Mouse (Mus musculus) heart, embryonic 12.5 days (tissue): ENCODE results near the gene Rpf1. TPM values are rescaled to one million over a fixed set of nuclear protein-coding genes. Genes with fewer than 3 reads are reported as not detected.

Source experiments
- ATAC-seq: fragments of 200-750 bp; cut with Nextera tagmentation; 2 replicates; pipeline ENCODE4 v1.8.0; 2017; ENCODE audit warnings: moderate TSS enrichment, moderate library complexity; ENCODE audit not compliant: insufficient number of reproducible peaks, low FRiP score
- H3K27ac ChIP-seq: fragments of 300-500 bp; sonication (generic); 2 replicates; pipeline ENCODE4 v1.5.1; 2016; ENCODE audit warnings: mild to moderate bottlenecking, moderate library complexity; ENCODE audit not compliant: poor library complexity, severe bottlenecking
- H3K27me3 ChIP-seq: fragments of 300-500 bp; sonication (generic); replicated peaks from 2 replicates; pipeline ENCODE4 v1.6.1; 2016; ENCODE audit warnings: mild to moderate bottlenecking, moderate library complexity
- H3K36me3 ChIP-seq: fragments of 300-500 bp; sonication (generic); 2 replicates; pipeline ENCODE4 v1.6.1; 2016; ENCODE audit warnings: mild to moderate bottlenecking, moderate library complexity
- H3K4me1 ChIP-seq: fragments of 300-500 bp; sonication (generic); replicated peaks from 2 replicates; pipeline ENCODE4 v1.6.1; 2016; ENCODE audit warnings: mild to moderate bottlenecking
- H3K4me2 ChIP-seq: fragments of 300-500 bp; sonication (generic); 2 replicates; pipeline ENCODE4 v1.6.1; 2016; ENCODE audit warnings: mild to moderate bottlenecking, moderate library complexity
- H3K4me3 ChIP-seq: fragments of 300-500 bp; sonication (generic); 2 replicates; pipeline ENCODE4 v1.5.1; 2016; ENCODE audit warnings: mild to moderate bottlenecking
- H3K9ac ChIP-seq: fragments of 300-500 bp; sonication (generic); 2 replicates; pipeline ENCODE4 v1.6.1; 2016; ENCODE audit warnings: mild to moderate bottlenecking, moderate library complexity
- H3K9me3 ChIP-seq: fragments of 300-500 bp; sonication (generic); replicated peaks from 2 replicates; pipeline ENCODE4 v1.6.1; 2016; ENCODE audit warnings: mild to moderate bottlenecking, moderate library complexity
- WGBS: fragments of 180-500 bp; shearing (Covaris S2); methylation state at CpG from one replicate; pipeline ENCODE4 v1.1.7; 2016; 5-methylcytosine and 5-hydroxymethylcytosine counted together
- polyA plus RNA-seq: library from polyadenylated mRNA; unstranded; fragments of >200 nt; fragmentation: Nextera tagmentation; extraction: Ambion mirVana; gene quantifications from 2 replicates; pipeline ENCODE4 v1.2.1, GENCODE M21; 2016

Rpf1 gene
- polyA plus RNA-seq, 1 experiment from 2014 or later = 41.2 TPM

- Histone ChIP-seq H3K9ac (no peak overlapping the region), H3K4me2 (no peak overlapping the region), H3K4me3 (no peak overlapping the region), H3K27me3 (no peaks in the 10 kb centered on the region), H3K36me3 (no peaks in the 10 kb centered on the region), H3K27ac (no peak overlapping the region), H3K4me1 (peaks cover 8% of the 10 kb centered on the region), H3K9me3 (no peaks in the 10 kb centered on the region)
- no peak for ATAC-seq
- 65% methylated on average over 1 of the region's 1 CpGs for WGBS
Observed at GRCm38 (mm10) chr3:146556567-146556966, 35.3 kb upstream of the Rpf1 start.

DNA sequence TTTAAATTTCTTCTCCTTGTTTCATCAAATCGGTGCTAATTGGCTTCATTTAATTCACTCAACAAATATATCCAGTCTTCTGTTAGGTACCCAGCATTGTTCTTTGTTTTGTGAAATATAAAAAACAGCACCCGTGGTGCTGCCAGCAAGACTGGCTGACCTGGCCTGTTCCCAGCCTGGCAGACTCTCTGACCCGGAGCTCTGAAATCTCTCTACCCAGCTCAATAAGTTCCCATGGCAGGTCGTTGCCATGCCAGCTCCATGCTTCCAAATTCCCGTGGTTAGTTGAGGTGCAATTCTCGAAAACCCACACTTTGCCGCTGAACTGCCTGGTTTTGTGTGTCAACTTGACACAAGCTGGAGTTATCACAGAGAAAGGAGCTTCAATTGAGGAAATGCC, 33.6 kb upstream of the Rpf1 start:
- H3K9ac ChIP-seq = no peak overlapping the region
- peaks cover 8% of the 10 kb centered on the region for H3K4me1 ChIP-seq
- H3K4me3 ChIP-seq = no peak overlapping the region
- ATAC-seq = no peak
- H3K9me3 ChIP-seq = no peaks in the 10 kb centered on the region
- H3K4me2 ChIP-seq = no peak overlapping the region
- no peaks in the 10 kb centered on the region for H3K27me3 ChIP-seq
- no peak overlapping the region for H3K27ac ChIP-seq
- 85% methylated on average over 7 of the region's 7 CpGs for WGBS
- no peaks in the 10 kb centered on the region for H3K36me3 ChIP-seq

GRCm38 (mm10) chr3:146543632-146544031, 22.4 kb upstream of the Rpf1 start:
- no peak for ATAC-seq

DNA sequence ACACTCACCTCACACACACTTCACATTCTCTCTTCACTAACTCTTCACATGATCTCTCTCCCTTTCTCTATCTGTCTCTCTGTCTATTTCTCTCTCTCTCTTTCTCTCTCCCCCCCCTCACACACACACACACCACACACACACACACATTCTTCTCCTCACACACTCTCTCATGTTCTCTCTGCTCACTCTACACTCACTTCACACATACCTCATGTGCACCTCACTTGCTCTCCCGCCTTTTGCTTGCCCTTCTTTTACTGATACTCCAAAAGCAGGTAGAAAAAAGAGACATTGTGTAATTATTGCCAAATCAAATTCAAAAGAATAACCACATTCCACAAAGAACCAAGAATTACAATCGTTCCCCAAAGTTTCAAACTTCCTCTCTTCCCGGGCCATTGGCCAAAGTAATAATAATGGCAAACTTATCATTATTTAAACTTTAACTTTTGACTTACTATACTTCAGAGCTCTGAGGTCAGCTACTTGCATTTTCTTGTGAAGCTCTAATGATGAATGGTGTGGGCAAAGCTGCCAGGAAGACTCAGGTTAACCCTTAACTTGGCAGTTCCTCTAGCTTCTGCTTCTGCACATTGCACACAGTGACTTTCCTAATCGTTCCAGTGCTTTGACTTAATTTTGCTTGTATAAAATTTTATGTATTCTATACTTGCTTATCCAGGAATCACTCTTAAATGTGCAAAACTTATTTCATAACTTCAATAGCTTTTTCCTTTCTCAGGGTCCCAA, 19.5 kb upstream of the Rpf1 start:
- Histone ChIP-seq H3K9ac (no peak overlapping the region), H3K4me2 (no peak overlapping the region), H3K27ac (no peak overlapping the region), H3K4me1 (no peaks in the 10 kb centered on the region), H3K27me3 (no peaks in the 10 kb centered on the region), H3K9me3 (no peaks in the 10 kb centered on the region), H3K4me3 (no peak overlapping the region), H3K36me3 (no peaks in the 10 kb centered on the region)
- WGBS = 71% methylated on average over 4 of the region's 4 CpGs
- ATAC-seq = no peak

More at GRCm38 (mm10) chr3:146543632-146544031, 22.4 kb upstream of the Rpf1 start:
- Histone ChIP-seq H3K9ac (no peak overlapping the region), H3K27me3 (no peaks in the 10 kb centered on the region), H3K27ac (no peak overlapping the region), H3K9me3 (no peaks in the 10 kb centered on the region), H3K4me1 (no peaks in the 10 kb centered on the region), H3K4me2 (no peak overlapping the region), H3K4me3 (no peak overlapping the region), H3K36me3 (no peaks in the 10 kb centered on the region)
- 29% methylated on average over 1 of the region's 1 CpGs for WGBS

DNA sequence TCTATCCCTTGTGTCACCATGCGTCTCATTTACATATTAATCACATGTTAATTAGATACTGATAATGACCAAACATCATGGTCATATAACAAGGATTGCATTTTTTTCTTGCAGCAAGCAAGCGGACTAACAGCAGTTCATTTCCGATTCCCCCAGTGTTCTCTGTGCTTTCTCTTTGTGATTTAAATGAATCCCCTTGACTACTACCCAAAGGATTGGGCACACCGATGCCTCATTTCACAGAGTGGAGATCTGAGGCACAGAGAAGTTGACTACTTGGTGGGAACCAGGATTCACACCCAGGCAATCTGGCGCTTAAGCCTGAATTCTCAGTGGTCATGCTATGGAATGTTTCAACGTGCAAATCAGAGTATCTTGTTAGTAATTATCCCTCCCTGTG, 13.8 kb upstream of the Rpf1 start:
- Histone ChIP-seq H3K4me3 (no peak overlapping the region), H3K27ac (no peak overlapping the region), H3K4me2 (no peak overlapping the region), H3K9ac (no peak overlapping the region), H3K27me3 (no peaks in the 10 kb centered on the region), H3K36me3 (no peaks in the 10 kb centered on the region), H3K4me1 (no peaks in the 10 kb centered on the region), H3K9me3 (no peaks in the 10 kb centered on the region)
- ATAC-seq = no peak
- 62% methylated on average over 6 of the region's 6 CpGs for WGBS

DNA sequence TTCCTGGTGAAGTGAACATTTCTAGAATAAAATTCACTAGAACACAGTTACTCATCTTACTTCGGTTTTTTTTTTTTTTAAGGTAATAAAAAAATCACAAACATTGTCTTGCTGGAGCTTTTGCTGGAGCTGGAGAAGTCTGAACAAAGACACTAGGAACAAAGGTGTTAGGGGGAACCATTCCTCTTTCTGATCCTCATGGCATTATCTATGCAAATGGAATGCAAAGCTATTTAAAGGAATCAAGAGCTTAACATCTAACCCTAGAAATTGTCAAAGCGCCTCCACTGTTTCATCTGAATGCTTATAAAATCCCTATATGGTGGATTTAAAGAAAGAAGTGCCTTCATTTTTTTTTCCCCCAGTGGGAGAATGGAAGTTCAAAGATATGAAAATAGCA, 7.1 kb upstream of the Rpf1 start:
- no peak overlapping the region for H3K27ac ChIP-seq
- 35% methylated on average over 2 of the region's 2 CpGs for WGBS
- no peaks in the 10 kb centered on the region for H3K9me3 ChIP-seq
- H3K27me3 ChIP-seq = 0 out of 2 replicates have a peak, but pooled peaks cover 4% of the 10 kb centered on the region
- H3K36me3 ChIP-seq = no peaks in the 10 kb centered on the region
- H3K9ac ChIP-seq = no peak overlapping the region
- no peak overlapping the region for H3K4me2 ChIP-seq
- H3K4me3 ChIP-seq = no peak overlapping the region
- ATAC-seq = no peak
- no peaks in the 10 kb centered on the region for H3K4me1 ChIP-seq

DNA sequence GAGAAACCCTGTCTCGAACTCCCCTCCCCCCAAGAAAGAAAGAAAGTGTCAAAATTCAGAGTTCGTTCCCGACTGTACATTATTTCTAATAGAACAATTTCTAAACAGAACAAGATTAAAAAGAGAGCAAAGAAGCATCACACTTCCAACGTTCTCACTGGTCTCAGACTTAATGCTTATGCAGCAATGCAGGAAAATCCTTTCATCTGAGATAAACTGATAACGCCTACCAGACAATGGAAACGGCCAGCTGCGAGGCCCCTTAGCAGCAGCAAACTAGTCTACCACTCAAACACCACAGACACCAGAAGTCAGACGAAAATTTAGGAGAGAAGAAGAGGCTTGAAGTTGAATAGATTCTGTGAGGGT, 407 bp upstream of the Rpf1 start:
- H3K4me1 ChIP-seq = no peaks in the 10 kb centered on the region; the same call in 1 of the 2 replicates
- peak overlapping the region; percentile 92 for H3K4me3 ChIP-seq
- H3K9ac ChIP-seq = peak overlapping the region; percentile 86
- 6% methylated on average over 8 of the region's 8 CpGs for WGBS
- peak overlapping the region; percentile 98 for H3K27ac ChIP-seq
- ATAC-seq = no peak
- no peaks in the 10 kb centered on the region for H3K9me3 ChIP-seq
- peaks cover 17% of the 10 kb centered on the region for H3K36me3 ChIP-seq
- no peaks in the 10 kb centered on the region for H3K27me3 ChIP-seq
- peak overlapping the region; percentile 81 for H3K4me2 ChIP-seq

DNA sequence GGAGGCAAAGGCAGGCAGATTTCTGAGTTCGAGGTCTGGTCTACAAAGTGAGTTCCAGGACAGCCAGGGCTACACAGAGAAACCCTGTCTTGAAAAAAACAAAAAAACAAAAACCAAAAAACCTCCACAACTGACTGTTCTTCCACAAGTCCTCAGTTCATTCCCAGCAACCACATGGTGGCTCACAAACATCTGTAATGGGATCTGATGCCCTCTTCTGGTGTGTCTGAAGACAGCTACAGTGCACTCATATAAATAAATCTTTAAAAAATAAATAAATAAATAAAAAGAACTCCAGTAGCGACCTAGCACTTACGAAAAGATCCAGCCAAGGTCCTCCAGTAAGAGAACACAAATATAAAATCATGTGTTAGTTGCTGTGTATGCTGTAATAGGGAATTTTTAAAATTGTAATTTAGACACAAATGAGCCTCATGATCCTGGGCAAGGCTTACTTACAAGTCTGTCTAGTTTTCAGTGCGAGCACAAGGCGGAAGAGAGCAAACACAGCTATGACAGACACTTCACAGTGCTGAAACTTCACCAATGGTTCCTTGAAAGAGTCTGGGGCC, 917 bp downstream of the Rpf1 start:
- WGBS = 36% methylated on average over 5 of the region's 5 CpGs
- peak overlapping the region; percentile 92 for H3K4me3 ChIP-seq
- H3K4me2 ChIP-seq = peak overlapping the region; percentile 81
- no peak for ATAC-seq
- H3K4me1 ChIP-seq = no peaks in the 10 kb centered on the region; the same call in 1 of the 2 replicates
- no peaks in the 10 kb centered on the region for H3K27me3 ChIP-seq
- peaks cover 24% of the 10 kb centered on the region for H3K36me3 ChIP-seq
- peak overlapping the region; percentile 98 for H3K27ac ChIP-seq
- H3K9me3 ChIP-seq = no peaks in the 10 kb centered on the region
- peak overlapping the region; percentile 86 for H3K9ac ChIP-seq

DNA sequence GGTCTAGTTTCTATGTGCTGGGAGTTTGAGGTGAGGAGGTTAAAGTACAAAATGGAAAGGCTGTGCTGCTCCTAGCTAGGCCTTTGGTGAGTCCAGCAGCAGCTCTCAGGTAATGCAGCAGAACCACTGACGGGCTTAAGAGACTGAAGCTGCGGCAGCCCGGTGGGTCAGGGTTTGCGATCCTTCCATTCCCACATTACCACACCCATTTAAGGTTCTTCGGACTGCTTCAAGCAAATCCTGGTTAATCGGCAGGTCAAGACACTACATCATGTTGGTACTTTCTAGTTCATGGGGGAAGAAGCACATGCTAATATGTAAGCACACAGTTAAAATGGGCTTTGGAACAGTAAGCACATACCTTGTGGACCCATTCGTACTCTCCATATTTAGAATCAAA, 14.5 kb downstream of the Rpf1 start:
- ATAC-seq = no peak
- Histone ChIP-seq H3K4me1 (peaks cover 17% of the 10 kb centered on the region), H3K4me3 (no peak overlapping the region), H3K9me3 (no peaks in the 10 kb centered on the region), H3K27ac (no peak overlapping the region), H3K9ac (no peak overlapping the region), H3K27me3 (no peaks in the 10 kb centered on the region), H3K4me2 (no peak overlapping the region), H3K36me3 (peaks cover 61% of the 10 kb centered on the region)
- WGBS = 92% methylated on average over 7 of the region's 7 CpGs

DNA sequence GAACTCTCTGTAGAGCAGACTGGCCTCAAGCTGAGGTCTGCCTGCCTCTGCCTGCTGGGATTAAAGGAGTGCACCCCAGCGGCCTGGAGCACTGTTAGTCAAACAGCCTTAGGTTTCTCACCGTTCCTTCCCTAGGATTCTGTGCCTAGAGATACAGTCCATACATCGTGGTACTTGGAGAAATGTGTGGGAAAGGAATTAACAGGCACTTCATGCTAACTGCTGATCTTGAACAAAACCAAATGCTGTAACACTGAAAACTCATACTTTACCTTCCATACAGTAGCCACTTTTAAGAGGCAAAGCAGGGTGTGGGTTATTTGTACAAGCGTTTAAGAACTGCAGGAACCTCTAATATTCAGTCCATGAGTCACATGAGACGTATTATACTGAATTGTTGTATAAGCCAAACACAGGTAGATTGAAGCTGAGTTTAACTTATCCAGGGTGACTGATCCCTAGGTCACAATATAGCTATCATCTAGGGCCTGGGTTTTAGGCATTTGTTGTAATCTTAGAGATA, 19.6 kb downstream of the Rpf1 start:
- peak overlapping the region; percentile 97 for H3K9ac ChIP-seq
- H3K4me2 ChIP-seq = peak overlapping the region; percentile 93
- 45% methylated on average over 5 of the region's 5 CpGs for WGBS
- no peaks in the 10 kb centered on the region for H3K9me3 ChIP-seq
- no peaks in the 10 kb centered on the region for H3K27me3 ChIP-seq
- H3K27ac ChIP-seq = 0 out of 2 replicates have a peak overlapping the region, but pooled peaks have one; percentile 1
- peak overlapping the region; percentile 71 for H3K4me3 ChIP-seq
- H3K4me1 ChIP-seq = peaks cover 32% of the 10 kb centered on the region
- peaks cover 25% of the 10 kb centered on the region for H3K36me3 ChIP-seq
- ATAC-seq = no peak

DNA sequence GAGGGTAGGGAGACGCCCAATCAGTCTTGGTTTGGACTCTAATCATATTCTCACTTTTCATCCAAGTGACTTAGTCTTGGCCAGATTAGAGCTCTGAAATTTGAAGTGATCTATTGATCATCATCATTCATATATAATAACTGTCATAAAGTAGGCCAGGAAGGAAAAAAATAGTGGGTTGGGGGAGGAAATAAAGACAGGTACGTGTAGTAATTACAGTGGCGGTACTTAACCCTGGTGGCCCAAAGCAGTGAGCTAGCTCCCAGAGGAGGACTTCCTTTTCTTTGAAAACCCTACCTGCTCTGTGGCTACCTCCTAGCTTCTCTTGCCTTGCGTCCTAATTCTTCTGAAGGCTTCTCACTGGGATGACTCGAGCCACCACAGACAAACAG, 20.4 kb downstream of the Rpf1 start:
- Histone ChIP-seq H3K27ac (peak overlapping the region; percentile 97), H3K9ac (peak overlapping the region; percentile 97), H3K9me3 (no peaks in the 10 kb centered on the region), H3K27me3 (no peaks in the 10 kb centered on the region), H3K4me3 (peak overlapping the region; percentile 71), H3K4me1 (peaks cover 32% of the 10 kb centered on the region), H3K4me2 (peak overlapping the region; percentile 93), H3K36me3 (peaks cover 18% of the 10 kb centered on the region)
- 11% methylated on average over 5 of the region's 5 CpGs for WGBS
- ATAC-seq = no peak
